Mouse (Mus musculus) MEL (cell line): ENCODE measurements at regions not wholly inside any gene's neighbourhood (a gene's known extent, or its start where the extent isn't known, plus 50 kb on each side); places are given as distances from the start of the nearest gene placed in this dataset.

Experiments
- DNase-seq: peaks from one replicate; pipeline ENCODE4 v3.0.0; 2011; ENCODE audit warnings: low read depth, low spot score
- H3K27ac ChIP-seq: 2 replicates; pipeline ENCODE4 v1.5.1; 2012; ENCODE audit warnings: low read depth, mild to moderate bottlenecking, control low read depth, low read length, moderate library complexity; ENCODE audit not compliant: control insufficient read depth
- H3K27me3 ChIP-seq, 2 experiments: fragments of 150-350 bp in 1 of 2; sonication (generic) in 1 of 2; 2 replicates each; pipeline ENCODE4 v1.6.1; 2012; ENCODE audit warnings: low read length in 2 of 2, mild to moderate bottlenecking in 2 of 2, improper control_type of control experiment in 1 of 2, moderate library complexity in 1 of 2; ENCODE audit not compliant: insufficient read depth in 2 of 2, control insufficient read depth in 1 of 2
- H3K36me3 ChIP-seq, 2 experiments: 2 replicates each; pipeline ENCODE4 v1.6.1; 2012 to 2014; ENCODE audit warnings: low read length in 2 of 2, improper control_type of control experiment in 1 of 2, inconsistent platforms in 1 of 2, mild to moderate bottlenecking in 1 of 2; ENCODE audit not compliant: insufficient read depth in 2 of 2, control insufficient read depth in 1 of 2
- H3K4me1 ChIP-seq, 2 experiments: fragments of 150-350 bp in 1 of 2; sonication (generic) in 1 of 2; 2 replicates each; pipeline ENCODE4 v1.6.1; 2012; ENCODE audit warnings: low read length in 2 of 2, improper control_type of control experiment in 1 of 2, mild to moderate bottlenecking in 1 of 2; ENCODE audit not compliant: insufficient read depth in 2 of 2, control insufficient read depth in 1 of 2
- H3K4me3 ChIP-seq, 2 experiments: fragments of 150-350 bp in 1 of 2; sonication (generic) in 1 of 2; 2 replicates each; pipeline ENCODE4 v1.5.1; 2012; ENCODE audit warnings: low read depth in 2 of 2, low read length in 2 of 2, mild to moderate bottlenecking in 2 of 2, moderate library complexity in 2 of 2, control low read depth in 1 of 2, improper control_type of control experiment in 1 of 2; ENCODE audit not compliant: control insufficient read depth in 1 of 2, insufficient read depth in 1 of 2
- H3K79me2 ChIP-seq: 2 replicates; pipeline ENCODE4 v1.6.1; 2012; ENCODE audit warnings: mild to moderate bottlenecking, low read length, moderate library complexity; ENCODE audit not compliant: control insufficient read depth, poor library complexity, insufficient read depth
- H3K9ac ChIP-seq: 2 replicates; pipeline ENCODE4 v1.6.1; 2012; ENCODE audit warnings: low read depth, mild to moderate bottlenecking, control low read depth, low read length, moderate library complexity; ENCODE audit not compliant: control insufficient read depth, poor library complexity, severe bottlenecking
- H3K9me3 ChIP-seq: fragments of 150-350 bp; sonication (generic); replicated peaks from 2 replicates; pipeline ENCODE4 v1.6.1; 2012; ENCODE audit warnings: mild to moderate bottlenecking, low read length, improper control_type of control experiment, moderate library complexity; ENCODE audit not compliant: insufficient read depth
- BHLHE40 ChIP-seq: IDR thresholded peaks from 2 replicates; pipeline ENCODE4 v1.6.1; 2012; ENCODE audit warnings: low read depth, mild to moderate bottlenecking, inconsistent platforms, low read length, improper control_type of control experiment, borderline replicate concordance
- CHD1 ChIP-seq: IDR thresholded peaks from 2 replicates; pipeline ENCODE4 v1.6.1; 2012; ENCODE audit warnings: low read depth, mild to moderate bottlenecking, inconsistent platforms, low read length, improper control_type of control experiment
- CHD2 ChIP-seq: IDR thresholded peaks from 2 replicates; pipeline ENCODE4 v1.6.1; 2011; ENCODE audit warnings: low read length, improper control_type of control experiment
- CTCF ChIP-seq, 3 experiments: IDR thresholded peaks in 2 of 3; conservative IDR thresholded peaks in 1 of 3; 2 replicates each; pipeline ENCODE4 v1.5.1; 2011 to 2012; ENCODE audit warnings: low read length in 3 of 3, low read depth in 2 of 3, mild to moderate bottlenecking in 2 of 3, improper control_type of control experiment in 1 of 3, inconsistent platforms in 1 of 3, mixed read lengths in 1 of 3, moderate library complexity in 1 of 3; ENCODE audit not compliant: control insufficient read depth in 1 of 3, insufficient read depth in 1 of 3, poor library complexity in 1 of 3, severe bottlenecking in 1 of 3
- EP300 ChIP-seq, 2 experiments: IDR thresholded peaks; 2 replicates each; pipeline ENCODE4 v1.6.1; 2011; ENCODE audit warnings: improper control_type of control experiment in 2 of 2, low read length in 2 of 2, low read depth in 1 of 2, mild to moderate bottlenecking in 1 of 2
- HCFC1 ChIP-seq: IDR thresholded peaks from 2 replicates; pipeline ENCODE4 v1.6.1; 2012; ENCODE audit warnings: low read depth, mild to moderate bottlenecking, inconsistent platforms, low read length, improper control_type of control experiment, moderate library complexity
- JUND ChIP-seq: IDR thresholded peaks from 2 replicates; pipeline ENCODE4 v1.6.1; 2011; ENCODE audit warnings: low read depth, mild to moderate bottlenecking, improper control_type of control experiment, low read length
- KAT2A ChIP-seq: conservative IDR thresholded peaks from 2 replicates; pipeline ENCODE4 v1.6.1; 2012; ENCODE audit warnings: low read depth, low read length, improper control_type of control experiment, inconsistent platforms
- MAFK ChIP-seq: IDR thresholded peaks from 2 replicates; pipeline ENCODE4 v1.6.1; 2011; ENCODE audit warnings: low read depth, mild to moderate bottlenecking, low read length, improper control_type of control experiment, borderline replicate concordance
- MXI1 ChIP-seq: IDR thresholded peaks from 2 replicates; pipeline ENCODE4 v1.6.1; 2011; ENCODE audit warnings: mild to moderate bottlenecking, low read depth, low read length, improper control_type of control experiment
- NRF1 ChIP-seq: IDR thresholded peaks from 2 replicates; pipeline ENCODE4 v1.6.1; 2014; ENCODE audit warnings: low read depth, mild to moderate bottlenecking, inconsistent platforms, low read length, improper control_type of control experiment, moderate library complexity; ENCODE audit not compliant: poor library complexity, insufficient read depth, severe bottlenecking
- POLR2AphosphoS5 ChIP-seq: IDR thresholded peaks from 2 replicates; pipeline ENCODE4 v1.6.1; 2012; ENCODE audit warnings: low read depth, borderline replicate concordance, mild to moderate bottlenecking, inconsistent platforms, low read length, moderate library complexity, mixed read lengths
- RAD21 ChIP-seq: IDR thresholded peaks from 2 replicates; pipeline ENCODE4 v1.6.1; 2011; ENCODE audit warnings: mild to moderate bottlenecking, low read depth, low read length, improper control_type of control experiment
- SMC3 ChIP-seq: IDR thresholded peaks from 2 replicates; pipeline ENCODE4 v1.6.1; 2011; ENCODE audit warnings: low read depth, low read length, improper control_type of control experiment
- TAL1 ChIP-seq: IDR thresholded peaks from 2 replicates; pipeline ENCODE4 v1.6.1; 2012; ENCODE audit warnings: mild to moderate bottlenecking, inconsistent platforms, low read length, moderate library complexity, mixed read lengths
- TBP ChIP-seq: IDR thresholded peaks from 2 replicates; pipeline ENCODE4 v1.8.0; 2011; ENCODE audit warnings: low read depth, low read length, improper control_type of control experiment
- UBTF ChIP-seq: IDR thresholded peaks from 2 replicates; pipeline ENCODE4 v1.6.1; 2012; ENCODE audit warnings: low read depth, mild to moderate bottlenecking, inconsistent platforms, low read length, improper control_type of control experiment, moderate library complexity, borderline replicate concordance; ENCODE audit not compliant: insufficient read depth
- ZC3H11A ChIP-seq: IDR thresholded peaks from 2 replicates; pipeline ENCODE4 v1.6.1; 2012; ENCODE audit warnings: low read depth, mild to moderate bottlenecking, inconsistent platforms, low read length, improper control_type of control experiment
- ZKSCAN1 ChIP-seq: IDR thresholded peaks from 2 replicates; pipeline ENCODE4 v1.6.1; 2012; ENCODE audit warnings: low read depth, mild to moderate bottlenecking, inconsistent platforms, low read length, improper control_type of control experiment, moderate library complexity
- ZNF384 ChIP-seq: IDR thresholded peaks from 2 replicates; pipeline ENCODE4 v1.6.1; 2012; ENCODE audit warnings: low read depth, mild to moderate bottlenecking, inconsistent platforms, low read length, improper control_type of control experiment

DNA sequence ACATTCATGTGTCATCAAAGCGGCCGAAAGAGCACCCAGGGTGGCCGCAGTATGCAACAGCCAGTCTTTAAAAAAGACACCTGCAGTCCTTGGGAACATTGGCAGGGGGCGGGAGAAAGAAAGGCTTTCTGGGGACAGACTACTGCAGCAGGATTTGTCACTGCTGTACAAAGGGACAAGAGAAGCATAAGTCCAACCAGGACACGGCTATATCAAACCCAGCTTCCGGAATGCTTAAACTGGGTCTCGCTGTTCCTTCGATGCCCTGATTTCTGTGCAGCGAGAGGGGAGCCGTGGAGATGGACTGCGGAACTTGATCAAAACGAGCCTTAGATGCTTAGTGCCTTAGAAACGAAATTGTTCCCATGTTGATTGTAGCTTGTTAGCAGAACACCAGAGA is 97.7 kb upstream of the Ptprm start:
- Histone ChIP-seq H3K79me2 (no peaks in the 10 kb centered on the region), H3K9ac (no peak overlapping the region), H3K36me3 (no peaks in the 10 kb centered on the region), H3K9me3 (no peaks in the 10 kb centered on the region), H3K27me3 (no peaks in the 10 kb centered on the region), H3K27ac (no peak overlapping the region), H3K4me1 (no peaks in the 10 kb centered on the region), H3K4me3 (no peak overlapping the region)
- no peak for DNase-seq
- TF ChIP-seq ZKSCAN1 (no peak), TBP (no peak), NRF1 (no peak), POLR2AphosphoS5 (no peak), BHLHE40 (no peak), JUND (no peak), UBTF (no peak)

DNA sequence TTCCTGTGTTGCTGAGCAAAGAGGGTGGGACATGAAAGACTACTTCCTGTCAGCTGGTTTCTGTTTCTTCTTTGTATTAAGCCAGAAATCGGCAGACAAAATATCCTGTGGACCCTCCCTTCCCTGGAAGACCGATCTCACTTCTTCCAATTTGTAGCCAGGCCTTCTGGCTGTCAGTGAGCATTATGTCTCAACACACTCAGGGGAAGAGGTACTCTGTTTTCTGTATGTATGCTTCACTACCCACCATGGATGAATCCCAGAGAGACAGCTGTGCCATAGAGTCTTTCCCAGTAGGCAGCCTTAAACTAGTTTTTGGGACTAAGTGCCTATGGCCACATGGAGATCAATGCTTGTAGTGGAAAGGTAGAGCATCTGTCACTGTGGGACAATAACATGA is 96.8 kb upstream of the Ptprm start:
- Histone ChIP-seq H3K9me3 (no peaks in the 10 kb centered on the region), H3K9ac (no peak overlapping the region), H3K27me3 (no peaks in the 10 kb centered on the region), H3K79me2 (no peaks in the 10 kb centered on the region), H3K4me1 (no peaks in the 10 kb centered on the region), H3K4me3 (no peak overlapping the region), H3K27ac (no peak overlapping the region), H3K36me3 (no peaks in the 10 kb centered on the region)
- no peak for DNase-seq
- no peak for TF ChIP-seq TAL1
- TF ChIP-seq CHD1 = no peak
- TF ChIP-seq RAD21 = no peak
- TF ChIP-seq KAT2A = no peak
- no peak for TF ChIP-seq ZC3H11A
- TF ChIP-seq ZNF384 = no peak
- no peak for TF ChIP-seq CTCF (IDR thresholded peaks at IDR 0.05 in 2 of 3, conservative IDR thresholded peaks at IDR 0.05 in 1 of 3; ENCODE audit: control insufficient read depth in 1 of 3, insufficient read depth in 1 of 3, low read depth in 2 of 3, low read length in 3 of 3, poor library complexity in 1 of 3, severe bottlenecking in 1 of 3)
- no peak for TF ChIP-seq CHD2
- TF ChIP-seq MXI1 = no peak
- no peak for TF ChIP-seq EP300 (IDR thresholded peaks at IDR 0.05; ENCODE audit: low read depth in 1 of 2, low read length in 2 of 2)
- no peak for TF ChIP-seq JUND
- no peak for TF ChIP-seq HCFC1
- TF ChIP-seq MAFK = no peak
- TF ChIP-seq SMC3 = no peak
